Mouse (Mus musculus) lung, postnatal 0 days (tissue): Measurements from ENCODE around the gene Ahcyl1. TPM values are rescaled to one million over a fixed set of nuclear protein-coding genes. Genes with fewer than 3 reads are reported as not detected.
"Not testable (repeated sequence)": the region's sequence is repeated elsewhere in the genome, so short reads cannot be mapped to it uniquely, and the experiment has no call there.

Experiments
- ATAC-seq: fragments of 200-750 bp; cut with Nextera tagmentation; 2 replicates; pipeline ENCODE4 v1.8.0; 2017; ENCODE audit warnings: moderate library complexity
- DNase-seq: peaks from one replicate; pipeline ENCODE4 v3.0.0-alpha.2; 2016; ENCODE audit warnings: low spot score
- H3K27ac ChIP-seq: fragments of 300-500 bp; sonication (generic); 2 replicates; pipeline ENCODE4 v1.5.1; 2014; ENCODE audit warnings: antibody characterized with exemption, mild to moderate bottlenecking, low read length, mixed read lengths
- H3K27me3 ChIP-seq: fragments of 300-500 bp; sonication (generic); replicated peaks from 2 replicates; pipeline ENCODE4 v1.6.1; 2014; ENCODE audit warnings: low read length, mixed read lengths; ENCODE audit not compliant: insufficient read depth
- H3K36me3 ChIP-seq: fragments of 300-500 bp; sonication (generic); 2 replicates; pipeline ENCODE4 v1.6.1; 2014; ENCODE audit warnings: low read length, mixed read lengths; ENCODE audit not compliant: insufficient read depth
- H3K4me1 ChIP-seq: fragments of 300-500 bp; sonication (generic); 2 replicates; pipeline ENCODE4 v1.6.1; 2014; ENCODE audit warnings: antibody characterized with exemption, low read depth, low read length, mixed read lengths; ENCODE audit not compliant: insufficient read depth
- H3K4me2 ChIP-seq: fragments of 300-500 bp; sonication (generic); replicated peaks from 2 replicates; pipeline ENCODE4 v1.6.1; 2014; ENCODE audit warnings: low read depth, mild to moderate bottlenecking, low read length, moderate library complexity, mixed read lengths
- H3K4me3 ChIP-seq: fragments of 300-500 bp; sonication (generic); 2 replicates; pipeline ENCODE4 v1.5.1; 2014; ENCODE audit warnings: low read depth, low read length
- H3K9ac ChIP-seq: fragments of 300-500 bp; sonication (generic); replicated peaks from 2 replicates; pipeline ENCODE4 v1.6.1; 2014; ENCODE audit warnings: low read depth, mild to moderate bottlenecking
- H3K9me3 ChIP-seq: fragments of 300-500 bp; sonication (generic); 2 replicates; pipeline ENCODE4 v1.6.1; 2016; ENCODE audit warnings: low read length, mixed read lengths
- CTCF ChIP-seq: IDR thresholded peaks from 2 replicates; pipeline ENCODE4 v1.5.1; 2016; ENCODE audit warnings: antibody characterized with exemption, mild to moderate bottlenecking
- EP300 ChIP-seq: IDR thresholded peaks from 2 replicates; pipeline ENCODE4 v1.6.1; 2016; ENCODE audit warnings: antibody characterized with exemption, mild to moderate bottlenecking, control low read depth
- WGBS: fragments of 180-500 bp; shearing (Covaris S2); extraction: QIAGEN DNeasy Blood & Tissue Kit; methylation state at CpG from one replicate; pipeline ENCODE4 v1.1.7; 2014; 5-methylcytosine and 5-hydroxymethylcytosine counted together
- polyA plus RNA-seq: library from polyadenylated mRNA; unstranded; fragments of >200 nt; fragmentation: Nextera tagmentation; extraction: Ambion mirVana; gene quantifications from 2 replicates; pipeline ENCODE4 v1.2.1, GENCODE M21; 2015

Ahcyl1 gene
- polyA plus RNA-seq, 1 experiment from 2014 or later: 37.1 TPM

GRCm38 (mm10) chr3:107740578-107741207, 44.3 kb upstream of the Ahcyl1 start:
- no peak overlapping the region for H3K27ac ChIP-seq
- peaks cover 19% of the 10 kb centered on the region; the same call in 1 of the 2 replicates for H3K4me1 ChIP-seq
- peak; percentile 70 for ATAC-seq
- H3K4me3 ChIP-seq: no peak overlapping the region
- H3K27me3 ChIP-seq: no peaks in the 10 kb centered on the region
- peak; percentile 57 for DNase-seq
- no peak overlapping the region for H3K9ac ChIP-seq
- no peak for TF ChIP-seq CTCF
- no peak for TF ChIP-seq EP300
- H3K9me3 ChIP-seq: no peaks in the 10 kb centered on the region
- no peak overlapping the region for H3K4me2 ChIP-seq
- no peaks in the 10 kb centered on the region for H3K36me3 ChIP-seq
- 18% methylated on average over 6 of the region's 6 CpGs for WGBS

GRCm38 (mm10) chr3:107739966-107740365, 43.6 kb upstream of the Ahcyl1 start:
- no peak overlapping the region for H3K4me3 ChIP-seq
- H3K27ac ChIP-seq: no peak overlapping the region
- ATAC-seq: no peak
- no peak for DNase-seq
- H3K4me1 ChIP-seq: peaks cover 19% of the 10 kb centered on the region; the same call in 1 of the 2 replicates
- no peak for TF ChIP-seq CTCF
- no peak for TF ChIP-seq EP300
- H3K9ac ChIP-seq: no peak overlapping the region
- H3K9me3 ChIP-seq: no peaks in the 10 kb centered on the region
- H3K4me2 ChIP-seq: no peak overlapping the region
- no peaks in the 10 kb centered on the region for H3K36me3 ChIP-seq
- no peaks in the 10 kb centered on the region for H3K27me3 ChIP-seq
- 79% methylated on average over 2 of the region's 2 CpGs for WGBS

- no peak overlapping the region for H3K4me2 ChIP-seq
- H3K9me3 ChIP-seq: no peaks in the 10 kb centered on the region
- H3K27me3 ChIP-seq: no peaks in the 10 kb centered on the region
- H3K9ac ChIP-seq: no peak overlapping the region
- ATAC-seq (no peak), DNase-seq (no peak)
- 83% methylated on average over 3 of the region's 3 CpGs for WGBS
- H3K4me3 ChIP-seq: no peak overlapping the region
- H3K36me3 ChIP-seq: no peaks in the 10 kb centered on the region
- peaks cover 19% of the 10 kb centered on the region; the same call in 1 of the 2 replicates for H3K4me1 ChIP-seq
- no peak for TF ChIP-seq CTCF
- TF ChIP-seq EP300: no peak
- no peak overlapping the region for H3K27ac ChIP-seq
Observed at GRCm38 (mm10) chr3:107739456-107739855, 43.1 kb upstream of the Ahcyl1 start.

GRCm38 (mm10) chr3:107738620-107739019, 42.3 kb upstream of the Ahcyl1 start:
- Histone ChIP-seq H3K27ac (no peak overlapping the region), H3K9ac (no peak overlapping the region), H3K4me2 (no peak overlapping the region), H3K4me3 (no peak overlapping the region), H3K27me3 (no peaks in the 10 kb centered on the region), H3K36me3 (no peaks in the 10 kb centered on the region), H3K4me1 (peaks cover 19% of the 10 kb centered on the region; the same call in 1 of the 2 replicates), H3K9me3 (no peaks in the 10 kb centered on the region)
- WGBS: 67% methylated on average over 1 of the region's 1 CpGs
- no peak for DNase-seq
- TF ChIP-seq EP300: no peak
- no peak for TF ChIP-seq CTCF
- ATAC-seq: no peak

GRCm38 (mm10) chr3:107737609-107738190, 41.3 kb upstream of the Ahcyl1 start:
- 74% methylated on average over 1 of the region's 1 CpGs for WGBS
- Histone ChIP-seq H3K27me3 (no peaks in the 10 kb centered on the region), H3K9me3 (no peaks in the 10 kb centered on the region), H3K36me3 (no peaks in the 10 kb centered on the region), H3K4me1 (peaks cover 11% of the 10 kb centered on the region; the same call in 1 of the 2 replicates), H3K9ac (no peak overlapping the region), H3K4me3 (no peak overlapping the region), H3K4me2 (no peak overlapping the region), H3K27ac (no peak overlapping the region)
- ATAC-seq: no peak
- TF ChIP-seq EP300: no peak
- no peak for TF ChIP-seq CTCF
- DNase-seq: no peak

- not testable (repeated sequence) for H3K27me3 ChIP-seq, H3K4me3 ChIP-seq, H3K4me1 ChIP-seq, H3K9me3 ChIP-seq, ATAC-seq, H3K4me2 ChIP-seq, H3K9ac ChIP-seq, H3K27ac ChIP-seq, DNase-seq, H3K36me3 ChIP-seq
- WGBS: 95% methylated on average over 13 of the region's 13 CpGs
Observed at GRCm38 (mm10) chr3:107735620-107736019, 39.3 kb upstream of the Ahcyl1 start.
